Mouse (Mus musculus) lung, postnatal 0 days (tissue): ENCODE data around the gene Sh3glb1. TPM values are rescaled to one million over a fixed set of nuclear protein-coding genes. Genes with fewer than 3 reads are reported as not detected.

Experiments
- ATAC-seq: fragments of 200-750 bp; cut with Nextera tagmentation; 2 replicates; pipeline ENCODE4 v1.8.0; 2017; ENCODE audit warnings: moderate library complexity
- DNase-seq: peaks from one replicate; pipeline ENCODE4 v3.0.0-alpha.2; 2016; ENCODE audit warnings: low spot score
- H3K27ac ChIP-seq: fragments of 300-500 bp; sonication (generic); 2 replicates; pipeline ENCODE4 v1.5.1; 2014; ENCODE audit warnings: antibody characterized with exemption, mild to moderate bottlenecking, low read length, mixed read lengths
- H3K27me3 ChIP-seq: fragments of 300-500 bp; sonication (generic); replicated peaks from 2 replicates; pipeline ENCODE4 v1.6.1; 2014; ENCODE audit warnings: low read length, mixed read lengths; ENCODE audit not compliant: insufficient read depth
- H3K36me3 ChIP-seq: fragments of 300-500 bp; sonication (generic); 2 replicates; pipeline ENCODE4 v1.6.1; 2014; ENCODE audit warnings: low read length, mixed read lengths; ENCODE audit not compliant: insufficient read depth
- H3K4me1 ChIP-seq: fragments of 300-500 bp; sonication (generic); 2 replicates; pipeline ENCODE4 v1.6.1; 2014; ENCODE audit warnings: antibody characterized with exemption, low read depth, low read length, mixed read lengths; ENCODE audit not compliant: insufficient read depth
- H3K4me2 ChIP-seq: fragments of 300-500 bp; sonication (generic); replicated peaks from 2 replicates; pipeline ENCODE4 v1.6.1; 2014; ENCODE audit warnings: low read depth, mild to moderate bottlenecking, low read length, moderate library complexity, mixed read lengths
- H3K4me3 ChIP-seq: fragments of 300-500 bp; sonication (generic); 2 replicates; pipeline ENCODE4 v1.5.1; 2014; ENCODE audit warnings: low read depth, low read length
- H3K9ac ChIP-seq: fragments of 300-500 bp; sonication (generic); replicated peaks from 2 replicates; pipeline ENCODE4 v1.6.1; 2014; ENCODE audit warnings: low read depth, mild to moderate bottlenecking
- H3K9me3 ChIP-seq: fragments of 300-500 bp; sonication (generic); 2 replicates; pipeline ENCODE4 v1.6.1; 2016; ENCODE audit warnings: low read length, mixed read lengths
- CTCF ChIP-seq: IDR thresholded peaks from 2 replicates; pipeline ENCODE4 v1.5.1; 2016; ENCODE audit warnings: antibody characterized with exemption, mild to moderate bottlenecking
- EP300 ChIP-seq: IDR thresholded peaks from 2 replicates; pipeline ENCODE4 v1.6.1; 2016; ENCODE audit warnings: antibody characterized with exemption, mild to moderate bottlenecking, control low read depth
- WGBS: fragments of 180-500 bp; shearing (Covaris S2); extraction: QIAGEN DNeasy Blood & Tissue Kit; methylation state at CpG from one replicate; pipeline ENCODE4 v1.1.7; 2014; 5-methylcytosine and 5-hydroxymethylcytosine counted together
- polyA plus RNA-seq: library from polyadenylated mRNA; unstranded; fragments of >200 nt; fragmentation: Nextera tagmentation; extraction: Ambion mirVana; gene quantifications from 2 replicates; pipeline ENCODE4 v1.2.1, GENCODE M21; 2015

The Sh3glb1 gene
- polyA plus RNA-seq, 1 experiment from 2014 or later, result 173 TPM

DNA sequence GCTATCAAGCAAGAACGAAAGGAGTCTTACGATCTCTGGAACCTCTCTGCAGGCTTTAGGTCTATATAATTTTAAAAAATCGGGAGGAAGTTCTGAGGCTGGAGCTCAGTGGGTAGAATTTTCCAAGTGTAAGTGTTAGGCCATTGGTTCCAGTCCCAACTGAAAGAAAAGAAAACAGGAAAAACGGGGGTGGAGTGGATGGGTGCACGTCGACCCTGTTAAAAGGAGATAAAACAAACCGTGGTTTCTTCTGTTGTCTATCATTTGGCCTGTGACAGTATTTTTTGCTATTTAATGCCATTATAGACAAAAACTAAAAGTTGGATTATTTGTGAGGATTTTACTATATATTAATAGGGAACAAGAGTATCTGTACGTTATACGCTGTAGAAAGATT is 1.7 kb upstream of the Sh3glb1 start:
- ATAC-seq (no peak), DNase-seq (no peak)
- WGBS, result 81% methylated on average over 9 of the region's 9 CpGs
- peaks cover 10% of the 10 kb centered on the region; the same call in 1 of the 2 replicates for H3K4me1 ChIP-seq
- H3K27ac ChIP-seq, result no peak overlapping the region
- no peak overlapping the region for H3K4me2 ChIP-seq
- no peaks in the 10 kb centered on the region for H3K27me3 ChIP-seq
- no peak overlapping the region for H3K4me3 ChIP-seq
- no peak for TF ChIP-seq EP300
- TF ChIP-seq CTCF, result no peak
- H3K36me3 ChIP-seq, result no peaks in the 10 kb centered on the region
- H3K9ac ChIP-seq, result no peak overlapping the region
- H3K9me3 ChIP-seq, result no peaks in the 10 kb centered on the region

DNA sequence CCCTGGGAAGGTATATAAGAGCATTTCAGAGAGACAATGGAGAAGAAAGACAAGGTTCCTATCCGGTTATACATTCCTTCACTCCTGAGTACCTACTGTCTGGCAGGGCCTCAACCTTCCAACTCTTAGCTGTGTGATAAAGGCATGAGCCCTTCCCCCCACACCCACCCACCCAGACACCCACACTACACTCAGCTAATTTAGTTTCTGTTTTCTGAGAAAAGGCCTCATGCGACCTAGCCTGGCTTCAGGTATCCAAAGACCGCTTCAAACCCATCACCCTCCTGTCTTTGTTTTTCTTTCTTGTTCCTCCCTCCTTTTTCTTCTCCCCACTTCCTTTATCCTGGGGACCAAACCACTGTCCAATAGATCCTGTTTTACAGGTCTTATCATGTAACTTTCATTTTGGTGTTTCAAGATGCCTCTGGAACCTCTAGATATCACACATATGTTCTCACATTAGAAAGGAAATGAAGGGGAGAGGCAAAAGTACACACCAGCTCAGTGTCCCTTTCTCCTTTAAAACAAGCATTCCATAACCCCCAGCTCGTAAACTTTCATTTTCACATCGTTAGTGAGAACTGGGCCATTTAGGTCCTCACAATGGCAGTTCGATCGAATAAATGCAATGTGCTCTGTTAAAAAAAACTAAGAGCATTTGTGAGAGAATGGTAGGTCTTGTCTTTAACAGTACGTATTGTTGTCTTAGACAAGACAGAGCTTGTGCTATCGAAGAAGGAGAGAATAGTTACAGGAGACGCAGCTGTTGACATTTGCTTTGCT is 1.1 kb upstream of the Sh3glb1 start:
- DNase-seq (no peak), ATAC-seq (no peak)
- Histone ChIP-seq H3K9ac (no peak overlapping the region), H3K4me2 (no peak overlapping the region), H3K9me3 (no peaks in the 10 kb centered on the region), H3K27ac (peak overlapping the region; percentile 68), H3K4me1 (peaks cover 13% of the 10 kb centered on the region; the same call in 1 of the 2 replicates), H3K27me3 (no peaks in the 10 kb centered on the region), H3K36me3 (no peaks in the 10 kb centered on the region), H3K4me3 (no peak overlapping the region)
- 80% methylated on average over 10 of the region's 10 CpGs for WGBS
- no peak for TF ChIP-seq EP300
- no peak for TF ChIP-seq CTCF

GRCm38 (mm10) chr3:144719088-144719900 is 841 bp downstream of the Sh3glb1 start:
- peak; percentile 90 for DNase-seq
- TF ChIP-seq CTCF (no peak), EP300 (peak; percentile 62)
- peak overlapping the region; percentile 79 for H3K4me2 ChIP-seq
- ATAC-seq, result peak; percentile 45
- H3K27ac ChIP-seq, result peak overlapping the region; percentile 100
- no peaks in the 10 kb centered on the region for H3K27me3 ChIP-seq
- peaks cover 20% of the 10 kb centered on the region; the same call in 1 of the 2 replicates for H3K4me1 ChIP-seq
- peak overlapping the region; percentile 88 for H3K9ac ChIP-seq
- WGBS, result under 1% methylated on average over 30 of the region's 56 CpGs
- H3K4me3 ChIP-seq, result peak overlapping the region; percentile 83
- no peaks in the 10 kb centered on the region for H3K9me3 ChIP-seq
- no peaks in the 10 kb centered on the region for H3K36me3 ChIP-seq

GRCm38 (mm10) chr3:144718706-144719087 is 1.4 kb downstream of the Sh3glb1 start:
- TF ChIP-seq CTCF (no peak), EP300 (no peak; the same call in 1 of the 2 replicates)
- Histone ChIP-seq H3K9me3 (no peaks in the 10 kb centered on the region), H3K27ac (peak overlapping the region; percentile 100), H3K27me3 (no peaks in the 10 kb centered on the region), H3K4me2 (peak overlapping the region; percentile 79), H3K9ac (peak overlapping the region; percentile 88), H3K4me1 (peaks cover 26% of the 10 kb centered on the region; the same call in 1 of the 2 replicates), H3K36me3 (no peaks in the 10 kb centered on the region), H3K4me3 (peak overlapping the region; percentile 83)
- WGBS, result 4% methylated on average over 7 of the region's 7 CpGs
- DNase-seq (peak; percentile 63), ATAC-seq (no peak)

DNA sequence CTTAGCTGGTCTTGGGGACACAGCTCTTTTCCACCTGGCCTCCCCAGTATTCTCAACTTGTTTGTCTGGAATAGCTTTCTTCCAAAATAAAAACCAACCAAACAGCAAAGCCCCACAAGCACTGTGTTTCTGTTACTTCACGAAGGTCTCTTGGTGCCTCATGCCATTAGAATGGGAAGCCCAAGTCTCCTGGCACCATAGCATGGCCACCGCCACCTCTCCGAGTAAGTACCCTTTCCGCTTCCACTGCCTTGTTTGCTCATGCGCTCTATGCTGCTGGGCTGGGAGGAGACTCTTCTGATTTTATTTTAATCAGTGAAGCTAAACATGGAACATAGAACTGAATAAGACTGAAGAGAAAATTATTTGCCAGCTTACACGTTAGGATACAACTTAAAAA is 2.3 kb downstream of the Sh3glb1 start:
- ATAC-seq, result no peak
- H3K4me1 ChIP-seq, result peaks cover 27% of the 10 kb centered on the region; the same call in 1 of the 2 replicates
- 68% methylated on average over 6 of the region's 6 CpGs for WGBS
- no peaks in the 10 kb centered on the region for H3K36me3 ChIP-seq
- no peaks in the 10 kb centered on the region for H3K27me3 ChIP-seq
- no peaks in the 10 kb centered on the region for H3K9me3 ChIP-seq
- H3K27ac ChIP-seq, result no peak overlapping the region
- TF ChIP-seq CTCF, result no peak
- no peak for TF ChIP-seq EP300
- H3K4me3 ChIP-seq, result no peak overlapping the region
- H3K4me2 ChIP-seq, result peak overlapping the region; percentile 1; the same call in 1 of the 2 replicates
- H3K9ac ChIP-seq, result no peak overlapping the region
- no peak for DNase-seq

GRCm38 (mm10) chr3:144717121-144717520 is 3.0 kb downstream of the Sh3glb1 start:
- Histone ChIP-seq H3K4me3 (no peak overlapping the region), H3K4me2 (0 out of 2 replicates have a peak overlapping the region, but pooled peaks have one; percentile 1), H3K9ac (no peak overlapping the region), H3K27ac (no peak overlapping the region), H3K27me3 (no peaks in the 10 kb centered on the region), H3K4me1 (peaks cover 27% of the 10 kb centered on the region; the same call in 1 of the 2 replicates), H3K9me3 (no peaks in the 10 kb centered on the region), H3K36me3 (no peaks in the 10 kb centered on the region)
- no peak for ATAC-seq
- TF ChIP-seq CTCF (no peak), EP300 (no peak)
- DNase-seq, result no peak
- WGBS, result 72% methylated on average over 3 of the region's 3 CpGs
